Mouse (Mus musculus): Measurements from ENCODE around the gene Banf1. TPM values are rescaled to one million over a fixed set of nuclear protein-coding genes. Genes with fewer than 3 reads are reported as not detected.

Gene Banf1
- polyA plus RNA-seq, 1 experiment from 2014 or later: 643 TPM

- 45% methylated on average over 17 of the region's 17 CpGs for WGBS
- Histone ChIP-seq H3K27me3 (replicated peaks; ENCODE audit: control insufficient read depth, insufficient read depth, low read length) (no peaks in the 10 kb centered on the region), H3K27ac (ENCODE audit: low read depth, low read length) (no peak overlapping the region), H3K4me2 (no peak overlapping the region), H3K9ac (ENCODE audit: low read depth, low read length) (no peak overlapping the region), H3K36me3 (ENCODE audit: control insufficient read depth, insufficient read depth, low read length) (no peaks in the 10 kb centered on the region), H3K9me3 (ENCODE audit: control insufficient read depth, low read length) (no peaks in the 10 kb centered on the region), H3K4me1 (replicated peaks; ENCODE audit: control insufficient read depth, insufficient read depth, low read length) (no peaks in the 10 kb centered on the region), H3K4me3 (ENCODE audit: low read depth, low read length) (no peak overlapping the region)
- ATAC-seq (replicated peaks; ENCODE audit: low FRiP score) (no peak), DNase-seq (ENCODE audit: low spot score) (no peak)
These were observed 43.2 kb downstream of the Banf1 start for GRCm38 (mm10) chr19:5323801-5324200.

Other genes with a start within 250 kb of the Banf1 start
- gene Klc2, start 248.6 kb downstream of the Banf1 start, polyA plus RNA-seq (2014; fragmentation: Nextera tagmentation; extraction: Ambion mirVana): 7.3 and 8.3 TPM in 2 replicates
- 27.0 and 30.3 TPM in 2 replicates for gene Pacs1, start 94.0 kb downstream of the Banf1 start, polyA plus RNA-seq (2014; fragmentation: Nextera tagmentation; extraction: Ambion mirVana)
- 285 and 290 TPM in 2 replicates for gene Sf3b2, start 71.7 kb downstream of the Banf1 start, polyA plus RNA-seq (2014; fragmentation: Nextera tagmentation; extraction: Ambion mirVana)
- 1.6 and 2.1 TPM in 2 replicates for gene Gal3st3, start 68.8 kb downstream of the Banf1 start, polyA plus RNA-seq (2014; fragmentation: Nextera tagmentation; extraction: Ambion mirVana)
- gene Catsper1, start 31.4 kb downstream of the Banf1 start, polyA plus RNA-seq (2014; fragmentation: Nextera tagmentation; extraction: Ambion mirVana): not detected in 2 replicates
- gene Cst6, start 17.6 kb downstream of the Banf1 start, polyA plus RNA-seq (2014; fragmentation: Nextera tagmentation; extraction: Ambion mirVana): not detected in 2 replicates
- 72.9 and 76.5 TPM in 2 replicates for gene Eif1ad, start 427 bp downstream of the Banf1 start, polyA plus RNA-seq (2014; fragmentation: Nextera tagmentation; extraction: Ambion mirVana)
- gene Sart1, start 21.5 kb upstream of the Banf1 start, polyA plus RNA-seq (2014; fragmentation: Nextera tagmentation; extraction: Ambion mirVana): 62.7 and 73.3 TPM in 2 replicates
- 0.30 and 1.2 TPM in 2 replicates for gene Tsga10ip, start 35.4 kb upstream of the Banf1 start, polyA plus RNA-seq (2014; fragmentation: Nextera tagmentation; extraction: Ambion mirVana)
- 124 and 151 TPM in 2 replicates for gene Drap1, start 57.8 kb upstream of the Banf1 start, polyA plus RNA-seq (2014; fragmentation: Nextera tagmentation; extraction: Ambion mirVana)
- 24.2 and 27.2 TPM in 2 replicates for gene AI837181, start 58.0 kb upstream of the Banf1 start, polyA plus RNA-seq (2014; fragmentation: Nextera tagmentation; extraction: Ambion mirVana)
- gene Fosl1, start 80.4 kb upstream of the Banf1 start, polyA plus RNA-seq (2014; fragmentation: Nextera tagmentation; extraction: Ambion mirVana): 0.52 and 0.59 TPM in 2 replicates
- 5.8 and 6.3 TPM in 2 replicates for gene Ccdc85b, start 90.7 kb upstream of the Banf1 start, polyA plus RNA-seq (2014; fragmentation: Nextera tagmentation; extraction: Ambion mirVana)
- 60.9 and 66.7 TPM in 2 replicates for gene Fibp, start 93.4 kb upstream of the Banf1 start, polyA plus RNA-seq (2014; fragmentation: Nextera tagmentation; extraction: Ambion mirVana)
- 0.39 and 0.52 TPM in 2 replicates for gene Ctsw, start 101.3 kb upstream of the Banf1 start, polyA plus RNA-seq (2014; fragmentation: Nextera tagmentation; extraction: Ambion mirVana)
- gene Efemp2, start 106.8 kb upstream of the Banf1 start, polyA plus RNA-seq (2014; fragmentation: Nextera tagmentation; extraction: Ambion mirVana): 47.8 and 55.3 TPM in 2 replicates
- gene Mus81, start 121.2 kb upstream of the Banf1 start, polyA plus RNA-seq (2014; fragmentation: Nextera tagmentation; extraction: Ambion mirVana): 28.3 and 33.8 TPM in 2 replicates
- 2,498 and 2,516 TPM in 2 replicates for gene Cfl1, start 123.3 kb upstream of the Banf1 start, polyA plus RNA-seq (2014; fragmentation: Nextera tagmentation; extraction: Ambion mirVana)
- not detected in 2 replicates for gene 1700020D05Rik, start 136.6 kb upstream of the Banf1 start, polyA plus RNA-seq (2014; fragmentation: Nextera tagmentation; extraction: Ambion mirVana)
- gene Snx32, start 143.4 kb upstream of the Banf1 start, polyA plus RNA-seq (2014; fragmentation: Nextera tagmentation; extraction: Ambion mirVana): 7.0 and 8.3 TPM in 2 replicates
- 0.22 TPM in 1 of 2 replicates, not detected in the other for gene Ovol1, start 193.5 kb upstream of the Banf1 start, polyA plus RNA-seq (2014; fragmentation: Nextera tagmentation; extraction: Ambion mirVana)
- gene Ap5b1, start 200.9 kb upstream of the Banf1 start, polyA plus RNA-seq (2014; fragmentation: Nextera tagmentation; extraction: Ambion mirVana): 3.6 and 3.8 TPM in 2 replicates
- 175 and 189 TPM in 2 replicates for gene Rnaseh2c, start 234.7 kb upstream of the Banf1 start, polyA plus RNA-seq (2014; fragmentation: Nextera tagmentation; extraction: Ambion mirVana)
- 24.0 and 28.0 TPM in 2 replicates for gene Kat5, start 243.1 kb upstream of the Banf1 start, polyA plus RNA-seq (2014; fragmentation: Nextera tagmentation; extraction: Ambion mirVana)